Mouse (Mus musculus): ENCODE results near the gene Tekt1. TPM values are rescaled to one million over a fixed set of nuclear protein-coding genes. Genes with fewer than 3 reads are reported as not detected.

Gene Tekt1
- polyA plus RNA-seq, 1 experiment from 2014 or later: 7.7 TPM

DNA sequence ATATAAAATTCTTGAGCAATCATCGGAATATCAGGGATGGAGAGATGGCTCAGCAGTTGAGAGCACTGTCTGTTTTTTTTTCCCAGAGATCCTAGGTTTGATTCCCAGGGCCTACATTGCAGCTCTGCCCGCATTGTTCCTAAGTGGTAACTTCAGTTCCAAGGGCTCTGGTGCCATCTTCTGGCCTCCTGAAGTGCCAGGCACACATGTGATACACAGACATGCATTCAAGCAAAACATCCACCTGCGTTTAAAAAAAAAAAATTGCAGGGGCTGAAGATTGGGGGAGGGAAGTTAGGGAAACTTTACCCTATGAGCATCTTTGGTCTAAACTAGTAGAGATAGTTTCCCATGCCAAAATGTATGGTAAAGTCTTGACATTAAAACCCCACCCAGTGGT lies 37.8 kb downstream of the Tekt1 start:
- no peak overlapping the region for H3K27ac ChIP-seq
- no peaks in the 10 kb centered on the region for H3K4me1 ChIP-seq (replicated peaks)
- 67% methylated on average over 3 of the region's 3 CpGs for WGBS
- DNase-seq (ENCODE audit: low spot score): no peak
- no peak overlapping the region for H3K4me3 ChIP-seq
- H3K27me3 ChIP-seq (ENCODE audit: insufficient read depth, poor library complexity, severe bottlenecking): no peaks in the 10 kb centered on the region
- H3K9me3 ChIP-seq: no peaks in the 10 kb centered on the region
- no peaks in the 10 kb centered on the region for H3K36me3 ChIP-seq

DNA sequence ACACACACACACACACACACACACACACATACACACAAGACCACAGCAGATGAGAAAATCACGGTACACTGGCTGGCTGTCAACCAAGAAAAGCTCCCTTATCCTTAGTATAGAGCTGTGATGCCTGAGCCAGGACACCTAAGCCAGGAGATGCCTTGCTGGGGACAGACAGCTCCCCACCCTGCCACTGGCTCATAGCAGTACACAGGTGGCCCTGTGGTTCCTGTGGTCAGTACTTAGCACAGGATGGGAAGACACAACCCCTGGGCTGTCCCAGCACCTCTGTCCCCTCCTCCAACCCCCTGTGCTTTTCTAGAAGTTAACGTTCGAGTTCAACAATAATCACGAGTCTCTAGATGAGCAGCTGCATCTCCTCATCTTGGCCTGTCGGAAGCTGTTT lies 44.2 kb downstream of the Tekt1 start:
- Histone ChIP-seq H3K27me3 (ENCODE audit: insufficient read depth, poor library complexity, severe bottlenecking) (peaks cover 27% of the 10 kb centered on the region), H3K27ac (no peak overlapping the region), H3K36me3 (no peaks in the 10 kb centered on the region), H3K4me1 (replicated peaks) (peaks cover 8% of the 10 kb centered on the region), H3K4me3 (no peak overlapping the region), H3K9me3 (no peaks in the 10 kb centered on the region)
- WGBS: 89% methylated on average over 5 of the region's 5 CpGs
- no peak for DNase-seq (ENCODE audit: low spot score)

DNA sequence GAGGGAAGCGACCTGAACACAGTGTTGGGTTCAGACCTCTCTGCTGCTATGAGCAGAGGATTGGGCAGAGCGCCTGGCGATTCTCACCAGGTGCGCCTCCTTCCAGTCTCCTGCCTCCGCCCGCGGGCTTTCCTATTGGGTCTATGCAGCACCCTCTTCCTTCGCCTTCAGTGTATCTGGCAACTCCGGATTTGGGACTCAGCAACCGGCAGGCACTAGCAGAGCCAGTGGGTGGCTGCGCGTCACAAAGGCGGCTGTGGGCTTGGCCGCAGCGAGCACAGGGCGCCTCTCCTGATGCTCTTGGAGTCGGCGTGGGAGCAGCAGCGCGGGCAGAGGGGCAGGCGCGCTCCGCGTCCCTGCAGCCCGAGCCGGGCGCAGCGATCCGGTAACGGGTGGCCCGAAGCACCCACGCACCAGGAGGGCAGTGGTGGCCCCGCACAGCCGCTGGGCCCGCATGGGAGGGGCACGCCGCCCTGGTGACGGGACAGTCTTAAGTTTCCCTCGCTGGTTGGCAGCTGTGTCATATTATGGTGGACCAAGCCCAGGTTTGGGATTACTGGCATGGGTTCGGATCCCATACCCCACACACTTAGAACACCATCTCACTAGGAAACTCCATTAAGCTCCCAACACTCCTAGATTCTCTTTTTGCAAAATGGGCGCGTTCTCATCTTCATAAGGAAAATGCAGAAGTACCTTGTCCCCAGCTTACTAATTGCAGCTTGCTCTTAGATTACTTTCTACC lies 47.9 kb downstream of the Tekt1 start, which contains the start of gene Fbxo39:
Gene Fbxo39, plus strand, starts transcription at position 294 of the 745 bp plus-strand sequence.
- H3K9me3 ChIP-seq: no peaks in the 10 kb centered on the region
- H3K4me1 ChIP-seq (replicated peaks): peaks cover 8% of the 10 kb centered on the region
- H3K27ac ChIP-seq: peak within 1 kb of the TSS; percentile 63; the same call in 1 of the 2 replicates
- H3K36me3 ChIP-seq: no peaks in the 10 kb centered on the region
- peak within 1 kb of the TSS; percentile 47 for H3K4me3 ChIP-seq
- H3K27me3 ChIP-seq (ENCODE audit: insufficient read depth, poor library complexity, severe bottlenecking): peaks cover 35% of the 10 kb centered on the region
- DNase-seq (ENCODE audit: low spot score): peak; percentile 7
- 11% methylated on average over 42 of the region's 42 CpGs for WGBS

DNA sequence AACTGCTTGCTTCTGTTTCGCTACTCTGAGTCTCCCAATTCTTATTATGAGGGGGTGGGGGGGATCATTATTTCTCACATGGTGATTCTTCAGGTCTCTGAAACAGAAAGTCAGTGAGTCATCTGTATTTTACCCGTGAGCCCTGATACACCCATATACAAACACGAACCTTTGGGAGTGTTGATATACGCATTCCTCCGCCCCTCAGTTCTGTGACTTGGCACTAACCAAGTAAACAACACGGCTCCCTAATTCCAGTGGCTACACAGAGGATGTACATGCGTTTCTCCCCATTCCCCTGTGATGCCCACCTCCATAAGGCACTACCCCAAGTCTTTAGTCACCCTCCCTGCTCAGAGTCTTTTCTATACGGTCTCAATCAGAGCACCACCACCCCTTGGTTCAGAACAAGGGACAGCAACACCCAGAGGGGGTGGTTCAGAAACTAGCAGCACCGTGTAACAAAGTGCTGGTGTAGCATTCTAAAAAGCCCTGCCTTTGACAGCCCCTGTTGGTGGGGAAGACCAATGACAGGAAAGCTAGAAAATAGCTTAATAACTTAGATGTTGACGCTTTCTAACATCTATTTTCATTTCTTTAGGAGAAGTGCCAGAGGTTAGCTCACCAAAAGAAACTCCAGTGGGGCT lies 50.8 kb downstream of the Tekt1 start:
- H3K27me3 ChIP-seq (ENCODE audit: insufficient read depth, poor library complexity, severe bottlenecking): peaks cover 35% of the 10 kb centered on the region
- H3K27ac ChIP-seq: no peak overlapping the region
- DNase-seq (ENCODE audit: low spot score): no peak
- H3K9me3 ChIP-seq: no peaks in the 10 kb centered on the region
- H3K36me3 ChIP-seq: no peaks in the 10 kb centered on the region
- WGBS: 85% methylated on average over 10 of the region's 10 CpGs
- no peak overlapping the region for H3K4me3 ChIP-seq
- peaks cover 8% of the 10 kb centered on the region for H3K4me1 ChIP-seq (replicated peaks)

DNA sequence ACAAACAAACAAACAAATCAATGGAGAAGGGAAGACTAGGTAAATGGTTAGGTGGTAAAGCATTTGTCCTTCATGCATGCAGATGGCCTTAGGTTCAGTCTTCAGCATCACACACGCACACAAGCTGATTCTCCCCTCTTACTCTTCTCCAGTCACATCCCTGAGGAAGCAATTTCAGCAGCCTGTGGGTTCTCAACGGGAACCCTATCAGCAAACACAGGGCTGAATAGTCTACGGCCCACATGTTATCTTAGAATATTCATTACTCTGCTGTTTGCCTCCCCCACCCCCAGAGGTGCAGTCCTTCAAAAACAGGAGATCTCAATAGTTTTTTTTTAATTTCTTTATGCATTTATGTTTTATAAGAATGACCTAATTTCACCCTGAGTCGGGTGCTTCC lies 51.8 kb downstream of the Tekt1 start:
- Histone ChIP-seq H3K9me3 (no peaks in the 10 kb centered on the region), H3K27ac (no peak overlapping the region), H3K4me3 (no peak overlapping the region), H3K36me3 (no peaks in the 10 kb centered on the region), H3K4me1 (replicated peaks) (peaks cover 8% of the 10 kb centered on the region), H3K27me3 (ENCODE audit: insufficient read depth, poor library complexity, severe bottlenecking) (peaks cover 32% of the 10 kb centered on the region)
- 83% methylated on average over 4 of the region's 4 CpGs for WGBS
- DNase-seq (ENCODE audit: low spot score): no peak

DNA sequence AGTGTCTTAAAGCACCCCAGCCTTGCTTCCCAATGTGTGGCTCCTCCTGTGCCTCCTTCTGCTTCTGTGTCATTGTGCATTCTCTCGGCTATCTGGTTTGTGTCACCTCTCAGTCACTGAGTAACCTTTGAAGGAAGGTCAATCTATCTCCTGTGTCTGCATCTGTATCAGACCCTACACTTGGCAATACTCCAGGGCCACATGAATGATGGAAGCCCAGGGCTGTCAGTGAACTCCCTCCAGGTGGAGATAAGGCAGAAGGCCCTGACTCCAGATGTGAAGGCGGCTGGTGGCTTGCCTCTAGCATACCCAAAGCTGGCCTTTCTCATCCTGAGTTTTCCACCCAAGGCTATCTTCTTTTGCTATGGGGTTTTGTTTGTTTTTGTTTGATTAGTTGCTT lies 53.3 kb downstream of the Tekt1 start:
- Histone ChIP-seq H3K9me3 (no peaks in the 10 kb centered on the region), H3K4me1 (replicated peaks) (peaks cover 1% of the 10 kb centered on the region; the same call in 1 of the 2 replicates), H3K27ac (no peak overlapping the region), H3K36me3 (no peaks in the 10 kb centered on the region), H3K4me3 (no peak overlapping the region), H3K27me3 (ENCODE audit: insufficient read depth, poor library complexity, severe bottlenecking) (peaks cover 17% of the 10 kb centered on the region)
- WGBS: 78% methylated on average over 2 of the region's 2 CpGs
- DNase-seq (ENCODE audit: low spot score): no peak

DNA sequence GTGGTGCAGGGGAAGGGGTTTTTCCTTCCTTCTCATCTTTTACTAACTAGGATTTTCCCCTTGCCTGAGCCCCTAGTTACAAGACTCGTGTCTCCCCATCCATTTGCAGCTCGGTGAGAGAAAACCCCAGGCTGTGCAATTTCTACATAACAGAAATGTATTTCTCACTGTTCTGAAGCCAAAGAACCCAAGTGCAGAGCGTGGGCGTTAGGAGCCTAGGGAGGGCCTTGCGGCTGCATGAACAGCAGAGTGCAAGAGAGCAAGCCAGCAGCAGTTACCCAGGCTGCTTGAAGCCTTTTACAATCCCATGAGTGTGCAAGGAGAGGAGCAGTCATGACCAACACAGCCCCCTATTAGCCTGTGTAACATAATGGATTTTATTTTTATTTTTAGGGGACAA lies 54.8 kb downstream of the Tekt1 start:
- Histone ChIP-seq H3K27me3 (ENCODE audit: insufficient read depth, poor library complexity, severe bottlenecking) (peaks cover 2% of the 10 kb centered on the region), H3K9me3 (no peaks in the 10 kb centered on the region), H3K4me3 (no peak overlapping the region), H3K27ac (no peak overlapping the region), H3K4me1 (replicated peaks) (no peaks in the 10 kb centered on the region), H3K36me3 (no peaks in the 10 kb centered on the region)
- no peak for DNase-seq (ENCODE audit: low spot score)
- WGBS: 88% methylated on average over 5 of the region's 5 CpGs

DNA sequence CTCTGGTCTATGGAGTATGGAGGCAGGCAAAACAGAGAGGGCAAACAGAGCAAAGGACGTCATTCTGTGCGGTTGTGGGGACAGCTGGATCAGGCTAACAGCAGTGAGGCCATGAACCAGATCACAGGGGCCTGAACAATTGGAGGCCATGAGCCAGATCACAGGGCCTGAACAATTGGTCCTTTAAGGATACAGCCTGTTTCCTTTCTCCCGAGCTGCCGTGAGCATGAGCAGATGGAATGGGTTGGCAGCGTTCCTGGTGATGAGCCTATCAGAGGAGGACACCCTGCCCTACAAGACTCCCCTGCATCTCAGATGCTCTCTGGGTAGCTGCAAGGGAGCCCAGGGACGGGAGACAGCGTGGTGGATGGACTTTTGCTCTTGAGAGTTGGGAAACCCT lies 60.0 kb downstream of the Tekt1 start:
- H3K4me3 ChIP-seq: no peak overlapping the region
- no peaks in the 10 kb centered on the region for H3K36me3 ChIP-seq
- no peak for DNase-seq (ENCODE audit: low spot score)
- H3K9me3 ChIP-seq: no peaks in the 10 kb centered on the region
- H3K27ac ChIP-seq: 0 out of 2 replicates have a peak overlapping the region, but pooled peaks have one; percentile 13
- no peaks in the 10 kb centered on the region for H3K27me3 ChIP-seq (ENCODE audit: insufficient read depth, poor library complexity, severe bottlenecking)
- peaks cover 11% of the 10 kb centered on the region for H3K4me1 ChIP-seq (replicated peaks)
- 85% methylated on average over 7 of the region's 7 CpGs for WGBS

DNA sequence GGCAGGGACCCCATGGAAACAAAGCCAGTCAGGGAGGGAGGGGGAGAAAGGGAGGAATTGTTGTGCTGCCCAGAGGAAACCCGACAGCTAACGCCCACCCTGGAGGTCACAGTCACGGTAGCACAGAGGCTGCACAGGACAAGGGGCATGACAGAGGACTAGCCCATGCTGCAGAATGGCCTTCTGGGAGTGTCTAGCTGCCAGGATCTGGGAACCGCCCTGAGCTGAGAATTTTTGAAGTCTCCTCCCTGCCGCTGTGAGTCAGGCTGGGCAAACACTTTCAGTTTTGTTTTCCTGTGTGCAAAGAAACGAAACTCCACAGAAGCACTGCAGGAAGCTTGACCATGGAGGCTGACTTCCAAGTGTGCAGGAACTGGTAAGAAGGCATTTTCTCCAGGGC lies 60.9 kb downstream of the Tekt1 start, which contains the start of gene Xaf1:
Gene Xaf1, plus strand, starts transcription at position 296 of the 400 bp plus-strand sequence.
- WGBS: 27% methylated on average over 6 of the region's 6 CpGs
- no peaks in the 10 kb centered on the region for H3K36me3 ChIP-seq
- H3K4me1 ChIP-seq (replicated peaks): peaks cover 11% of the 10 kb centered on the region
- no peaks in the 10 kb centered on the region for H3K27me3 ChIP-seq (ENCODE audit: insufficient read depth, poor library complexity, severe bottlenecking)
- DNase-seq (ENCODE audit: low spot score): peak; percentile 15
- peak within 1 kb of the TSS; percentile 51 for H3K27ac ChIP-seq
- no peaks in the 10 kb centered on the region for H3K9me3 ChIP-seq
- no peak within 1 kb of the TSS for H3K4me3 ChIP-seq

Other genes with a start within 250 kb of the Tekt1 start
- 0.20 and 0.31 TPM in 2 replicates for gene Pitpnm3, start 226.7 kb downstream of the Tekt1 start, polyA plus RNA-seq (2016; fragmentation: Nextera tagmentation; extraction: Ambion mirVana)
- 0.22 and 0.44 TPM in 2 replicates for gene Gm43951, start 155.6 kb downstream of the Tekt1 start, polyA plus RNA-seq (2016; fragmentation: Nextera tagmentation; extraction: Ambion mirVana)
- gene 4933427D14Rik, start 155.0 kb downstream of the Tekt1 start, polyA plus RNA-seq (2016; fragmentation: Nextera tagmentation; extraction: Ambion mirVana): 15.5 and 18.9 TPM in 2 replicates
- 177 and 182 TPM in 2 replicates for gene Txndc17, start 154.9 kb downstream of the Tekt1 start, polyA plus RNA-seq (2016; fragmentation: Nextera tagmentation; extraction: Ambion mirVana)
- 54.9 and 57.2 TPM in 2 replicates for gene Med31, start 146.8 kb downstream of the Tekt1 start, polyA plus RNA-seq (2016; fragmentation: Nextera tagmentation; extraction: Ambion mirVana)
- gene Slc13a5, start 95.2 kb downstream of the Tekt1 start, polyA plus RNA-seq (2016; fragmentation: Nextera tagmentation; extraction: Ambion mirVana): 0.44 and 0.63 TPM in 2 replicates
- gene Xaf1, start 60.8 kb downstream of the Tekt1 start, polyA plus RNA-seq (2016; fragmentation: Nextera tagmentation; extraction: Ambion mirVana): 2.3 and 2.9 TPM in 2 replicates
- not detected in 2 replicates for gene Fbxo39, start 48.0 kb downstream of the Tekt1 start, polyA plus RNA-seq (2016; fragmentation: Nextera tagmentation; extraction: Ambion mirVana)
- 10.7 and 22.8 TPM in 2 replicates for gene Smtnl2, start 49.3 kb upstream of the Tekt1 start, polyA plus RNA-seq (2016; fragmentation: Nextera tagmentation; extraction: Ambion mirVana)
- not detected in 2 replicates for gene Ggt6, start 73.1 kb upstream of the Tekt1 start, polyA plus RNA-seq (2016; fragmentation: Nextera tagmentation; extraction: Ambion mirVana)
- 148 and 215 TPM in 2 replicates for gene Mybbp1a, start 78.9 kb upstream of the Tekt1 start, polyA plus RNA-seq (2016; fragmentation: Nextera tagmentation; extraction: Ambion mirVana)
- 4.0 and 5.5 TPM in 2 replicates for gene Spns2, start 127.5 kb upstream of the Tekt1 start, polyA plus RNA-seq (2016; fragmentation: Nextera tagmentation; extraction: Ambion mirVana)
- gene Spns3, start 188.1 kb upstream of the Tekt1 start, polyA plus RNA-seq (2016; fragmentation: Nextera tagmentation; extraction: Ambion mirVana): 0.09 and 0.16 TPM in 2 replicates
- 93.0 and 95.7 TPM in 2 replicates for gene Ube2g1, start 244.8 kb upstream of the Tekt1 start, polyA plus RNA-seq (2016; fragmentation: Nextera tagmentation; extraction: Ambion mirVana)

Measured in hindbrain, embryonic 10.5 days (tissue).